Mouse (Mus musculus) CD4-positive, CD25-positive, alpha-beta regulatory T cell, adult 2 months (primary cell): Measurements from ENCODE around the gene Nedd4.

ENCODE experiments used
- DNase-seq: peaks from one replicate; pipeline ENCODE4 v3.0.0-alpha.2; 2012; ENCODE audit warnings: low read depth, low spot score

Nedd4 gene

DNA sequence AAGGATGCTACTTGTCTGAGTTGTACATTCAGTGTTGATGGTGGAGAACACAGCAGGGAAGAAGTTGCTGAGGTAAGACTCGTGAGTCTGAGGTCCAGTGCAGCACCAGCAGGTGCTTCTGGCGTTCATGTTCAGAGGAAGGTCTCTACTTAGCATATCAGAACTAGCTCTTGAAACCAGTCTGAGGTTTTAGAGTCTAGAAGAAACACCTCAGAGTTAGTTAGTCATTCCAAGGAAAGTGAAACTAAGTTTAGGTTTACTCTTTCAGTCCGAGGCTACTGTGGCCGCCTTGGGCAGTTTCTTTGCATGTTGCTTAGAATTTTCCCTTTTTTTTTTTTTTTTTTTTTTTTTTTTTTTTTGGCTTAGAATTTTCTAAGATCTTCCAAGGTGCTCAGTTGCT lies 16.6 kb downstream of the Nedd4 start:
- peak; percentile 15 for DNase-seq

DNA sequence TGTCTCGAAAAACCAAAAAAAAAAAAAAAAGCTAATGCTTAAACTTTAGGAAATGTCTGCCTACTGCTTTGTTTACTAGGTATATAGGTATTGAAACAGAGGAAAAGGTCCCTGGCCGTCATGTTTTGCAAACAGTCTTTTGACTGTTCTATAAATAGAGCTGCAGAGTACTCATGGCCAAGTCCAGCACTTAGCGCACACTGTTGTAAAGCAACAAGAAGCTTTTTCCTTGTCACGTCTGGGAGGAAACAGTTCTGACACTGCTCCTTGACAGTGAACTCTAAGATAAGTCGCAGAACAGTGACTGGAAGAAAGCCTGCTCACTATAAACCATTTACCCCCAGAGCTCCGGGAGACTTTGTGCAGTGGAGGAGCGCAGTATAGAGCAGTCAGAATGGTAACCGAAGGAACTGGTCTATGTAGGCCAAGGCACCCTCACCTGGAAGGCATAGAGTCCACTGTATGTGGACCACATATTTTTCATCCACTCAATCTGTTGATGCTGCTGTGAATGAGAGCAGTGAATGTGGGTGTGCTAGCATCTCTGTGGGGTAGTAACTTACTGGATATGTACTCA lies 19.6 kb downstream of the Nedd4 start:
- DNase-seq: no peak

DNA sequence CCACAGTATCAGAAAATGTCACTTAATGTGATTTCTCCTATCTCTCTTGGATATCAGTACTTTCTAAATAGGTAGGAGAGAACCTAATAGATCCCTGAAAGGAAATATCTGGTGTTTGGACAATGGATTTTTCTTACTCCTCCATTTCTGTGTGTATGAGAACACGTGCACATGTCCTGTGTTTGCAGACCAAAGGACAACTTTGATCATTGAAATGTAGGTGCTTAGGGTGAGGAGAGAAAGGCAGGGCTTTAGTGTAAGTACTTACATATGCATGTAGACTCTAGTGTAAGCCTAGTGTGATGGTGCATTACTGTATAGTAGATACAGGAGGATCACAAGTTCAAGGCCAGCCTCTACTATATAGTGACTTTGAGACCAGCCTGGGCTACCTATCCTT lies 21.1 kb downstream of the Nedd4 start:
- DNase-seq: no peak

DNA sequence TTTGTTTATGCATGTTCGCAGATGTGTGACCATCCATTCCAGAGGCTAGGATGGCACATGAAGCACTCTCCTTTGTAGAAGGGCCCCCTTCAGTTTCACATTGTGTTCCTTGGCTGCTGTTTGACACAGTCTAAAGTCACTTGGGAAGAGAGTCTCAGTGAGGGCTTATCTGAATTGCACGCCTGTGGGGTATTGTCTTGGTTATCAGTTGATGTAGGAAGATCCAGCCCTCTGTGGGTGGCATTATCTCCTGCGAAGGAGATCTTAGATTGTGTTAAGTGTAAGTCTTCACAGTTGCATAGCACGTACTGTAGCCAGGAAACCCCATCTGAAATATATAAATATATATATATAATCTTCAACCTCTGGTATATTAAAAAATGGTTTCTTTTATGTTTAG lies 23.1 kb downstream of the Nedd4 start:
- DNase-seq: no peak

DNA sequence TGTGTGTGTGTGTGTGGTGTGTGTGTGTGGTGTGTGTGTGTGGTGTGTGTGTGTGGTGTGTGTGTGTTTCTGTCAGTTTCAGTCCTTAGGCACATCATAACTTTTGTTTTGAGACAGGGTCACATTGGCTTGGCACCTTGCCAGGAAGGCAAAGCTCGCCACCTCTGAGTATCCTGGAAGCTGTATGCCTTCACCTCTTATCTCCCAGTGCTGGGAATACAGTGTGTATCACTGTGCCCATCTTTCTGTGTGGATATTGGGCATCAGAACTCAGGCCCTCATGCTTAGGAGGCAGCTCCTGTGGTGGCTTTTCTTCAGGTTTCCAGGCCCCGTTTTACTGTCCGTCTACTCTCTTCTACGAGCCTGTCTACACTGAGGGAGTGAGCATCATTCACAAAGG lies 24.4 kb downstream of the Nedd4 start:
- DNase-seq: no peak

DNA sequence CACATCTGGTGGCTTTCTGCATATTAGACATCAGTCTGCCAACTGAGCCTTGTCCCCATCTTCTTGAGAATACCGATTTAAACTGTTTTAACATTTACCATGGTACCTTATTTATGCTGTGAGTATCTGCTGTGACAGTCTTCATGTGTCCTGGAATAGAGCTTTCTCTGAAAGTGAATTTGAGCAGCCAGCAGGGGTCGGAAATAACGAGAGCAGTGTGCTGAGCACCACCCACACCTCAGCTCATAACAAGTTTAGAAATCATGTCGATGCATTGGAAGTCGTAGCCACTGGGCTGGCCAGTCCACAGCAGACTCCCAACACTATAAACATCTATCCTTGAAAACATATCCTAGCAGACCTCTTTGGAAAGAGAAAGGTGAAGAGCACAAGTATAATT lies 27.4 kb downstream of the Nedd4 start:
- DNase-seq: no peak

DNA sequence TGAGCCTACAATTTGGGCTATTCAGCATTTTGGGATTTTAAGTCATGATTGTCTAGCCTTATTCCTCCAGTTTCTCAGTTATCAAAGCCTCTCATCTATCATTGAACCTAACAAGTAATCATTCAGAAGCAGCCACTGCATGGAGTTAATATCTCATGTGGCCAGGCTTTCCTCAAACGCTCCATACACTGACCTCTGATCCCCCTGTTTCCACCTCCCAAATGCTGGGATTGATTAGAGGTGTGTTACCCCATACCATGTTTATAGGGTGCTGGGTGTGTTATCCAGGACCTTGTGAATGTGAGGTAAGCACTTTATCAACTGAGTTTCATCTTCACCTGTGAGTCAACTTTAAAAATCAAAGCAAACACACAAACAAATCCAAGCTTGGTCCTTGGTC lies 28.7 kb downstream of the Nedd4 start:
- no peak for DNase-seq

DNA sequence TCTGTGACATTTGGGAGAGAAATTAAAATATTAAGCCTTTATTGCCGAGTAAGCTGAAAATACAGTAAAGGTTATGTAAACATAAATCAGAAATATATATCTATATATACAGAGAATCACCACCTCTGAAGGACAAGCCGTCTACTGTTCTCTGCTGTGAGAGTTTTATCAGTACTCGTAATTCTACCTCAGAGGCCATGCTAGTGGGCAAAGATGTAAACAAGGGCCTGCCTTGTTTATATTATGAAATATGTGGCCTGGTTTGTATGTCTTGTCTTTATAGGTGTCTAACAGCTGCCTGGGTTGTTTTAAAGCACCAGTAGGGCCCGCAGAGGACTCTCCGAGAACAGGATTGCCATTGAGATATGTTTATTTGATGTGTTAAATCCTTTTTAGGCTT lies 29.8 kb downstream of the Nedd4 start:
- no peak for DNase-seq

DNA sequence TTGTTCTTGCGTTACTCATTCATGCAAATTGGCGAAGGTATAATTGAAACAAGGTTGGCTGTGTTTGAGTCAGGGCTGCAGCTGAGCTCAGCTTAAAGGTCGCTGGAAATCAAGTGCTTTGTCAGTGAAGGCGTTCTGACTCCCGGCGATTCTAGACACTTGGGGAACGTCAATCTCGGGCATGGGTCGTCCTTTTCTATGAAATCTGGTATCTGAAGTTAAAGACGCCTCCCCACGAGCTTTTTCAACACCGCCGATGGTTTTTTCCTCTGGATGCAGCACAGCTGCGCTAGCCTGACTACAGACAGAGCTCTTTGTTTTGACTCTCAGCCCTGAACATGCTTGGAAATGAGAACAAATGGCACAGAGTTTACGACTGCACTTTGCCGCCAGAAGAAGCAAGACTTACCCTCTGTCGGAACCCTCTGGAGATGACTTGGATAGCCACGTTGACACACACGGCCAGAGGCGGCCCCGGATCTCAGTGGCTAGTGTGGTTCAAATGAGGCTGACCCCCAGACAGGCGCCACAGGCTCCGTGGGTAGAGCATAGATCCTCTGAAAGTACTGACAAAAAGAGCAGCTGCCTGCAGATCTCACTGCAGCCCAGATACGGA lies 31.0 kb downstream of the Nedd4 start:
- no peak for DNase-seq

DNA sequence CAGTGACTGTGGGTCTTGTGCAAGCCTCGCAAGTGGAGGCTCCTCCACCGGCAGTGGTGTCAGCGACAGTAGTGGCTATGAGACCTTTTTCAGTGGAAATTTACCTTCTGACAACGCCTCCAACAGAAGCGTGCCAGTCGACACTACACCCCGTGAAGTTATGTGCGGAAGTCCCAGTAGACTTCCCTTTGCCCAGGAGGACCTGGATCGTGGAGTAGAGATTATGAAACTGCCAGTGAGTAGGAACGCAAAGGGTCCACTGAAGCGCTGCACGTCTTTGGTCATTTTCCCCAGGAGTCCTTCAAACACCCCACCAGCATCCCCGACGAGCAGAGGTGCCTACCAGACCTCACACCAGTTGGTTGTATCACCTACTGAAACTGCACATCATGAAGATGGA lies 31.7 kb downstream of the Nedd4 start:
- DNase-seq: no peak

DNA sequence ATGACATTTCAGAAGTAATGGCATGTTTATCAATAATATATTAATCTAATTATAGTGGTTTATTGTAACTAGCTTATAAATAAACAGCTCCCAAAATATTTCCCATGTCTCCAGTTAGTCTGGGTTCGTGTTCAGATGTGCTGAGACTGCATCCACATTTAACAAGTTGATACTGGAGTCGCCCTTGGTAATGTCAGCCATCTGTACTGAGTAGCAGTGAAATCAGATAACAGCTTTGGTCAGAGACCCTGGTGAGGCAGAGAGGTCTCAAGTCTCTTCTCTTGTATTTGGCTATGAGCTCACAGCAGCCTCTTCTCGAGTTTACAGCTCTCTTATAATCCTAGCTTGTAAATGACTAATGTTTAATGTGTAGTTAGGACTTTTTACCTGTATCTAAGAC lies 34.4 kb downstream of the Nedd4 start:
- DNase-seq: no peak

DNA sequence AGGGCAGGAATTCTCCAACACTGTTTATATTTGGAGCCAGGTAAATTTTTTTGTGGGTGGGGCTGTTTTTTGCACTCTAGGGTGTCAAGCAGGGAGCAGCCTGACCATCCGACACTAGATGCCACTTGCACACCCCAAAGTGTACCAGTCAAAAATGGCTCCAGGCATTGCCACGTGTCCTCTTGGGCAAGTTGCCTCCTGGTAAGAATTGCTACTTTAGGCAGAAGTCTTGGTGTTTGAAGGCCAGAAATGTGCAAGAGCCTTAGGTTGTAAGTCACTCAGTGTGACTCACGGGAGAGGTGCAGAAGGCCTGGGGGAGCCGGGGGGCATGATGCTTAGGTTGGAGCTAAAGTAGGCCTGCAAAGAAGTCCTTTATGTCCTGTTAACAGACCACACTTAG lies 35.6 kb downstream of the Nedd4 start:
- no peak for DNase-seq

DNA sequence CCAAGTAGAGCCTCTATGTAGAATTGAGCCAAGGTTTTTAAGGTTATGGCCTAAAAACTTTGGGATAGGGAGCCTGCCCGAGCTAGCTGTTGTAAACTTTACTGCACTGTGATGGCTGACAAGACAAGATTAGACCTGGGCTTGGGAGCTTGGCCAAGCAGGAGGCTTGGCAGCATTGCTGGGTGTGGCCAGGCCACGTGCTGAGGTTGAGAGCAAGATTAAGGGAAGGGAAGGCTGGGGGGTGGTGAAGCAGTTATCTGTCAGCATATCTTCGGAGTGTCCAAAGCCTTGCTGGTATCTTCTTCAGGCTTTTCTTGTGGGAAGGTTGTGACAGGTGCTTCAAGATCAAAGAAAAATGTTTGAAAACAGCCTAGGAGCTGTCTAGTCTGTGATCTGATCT lies 37.6 kb downstream of the Nedd4 start:
- no peak for DNase-seq

DNA sequence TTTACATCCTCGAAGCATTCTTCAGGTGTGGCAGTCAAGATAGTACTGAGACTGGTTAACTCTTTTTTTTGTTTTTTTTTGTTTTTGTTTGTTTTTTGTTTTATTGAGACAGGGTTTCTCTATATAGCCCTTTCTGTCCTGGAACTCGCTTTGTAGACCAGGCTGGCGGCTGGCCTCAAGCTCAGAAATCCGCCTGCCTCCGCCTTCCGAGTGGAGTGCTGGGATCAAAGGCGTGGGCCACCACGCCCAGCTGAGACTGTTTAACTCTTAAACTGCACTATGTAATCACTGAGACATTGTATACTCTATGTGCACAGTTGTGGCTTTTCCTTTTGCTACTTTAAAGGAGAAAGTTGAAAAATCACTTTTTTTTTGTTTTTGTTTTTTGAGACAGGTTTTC lies 39.3 kb downstream of the Nedd4 start:
- no peak for DNase-seq

DNA sequence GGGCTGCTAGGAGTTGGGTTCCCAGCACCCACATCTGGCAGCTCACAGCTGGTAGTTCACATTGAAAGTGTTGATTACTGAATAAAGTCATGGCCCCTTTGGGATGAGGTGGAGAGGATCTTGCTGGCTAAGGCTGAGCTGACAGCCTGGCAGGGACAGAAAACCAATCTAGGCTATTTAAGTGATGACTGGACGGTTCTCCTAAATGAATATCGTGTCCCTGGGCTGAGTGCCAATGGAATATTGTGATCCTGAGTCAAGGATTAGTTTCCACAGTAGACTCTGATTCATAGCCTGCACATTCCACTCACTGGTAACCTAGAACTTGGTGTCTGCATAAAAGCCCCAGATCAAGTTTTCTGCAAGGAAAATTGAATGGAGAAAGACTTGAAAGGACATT lies 39.9 kb downstream of the Nedd4 start:
- no peak for DNase-seq

DNA sequence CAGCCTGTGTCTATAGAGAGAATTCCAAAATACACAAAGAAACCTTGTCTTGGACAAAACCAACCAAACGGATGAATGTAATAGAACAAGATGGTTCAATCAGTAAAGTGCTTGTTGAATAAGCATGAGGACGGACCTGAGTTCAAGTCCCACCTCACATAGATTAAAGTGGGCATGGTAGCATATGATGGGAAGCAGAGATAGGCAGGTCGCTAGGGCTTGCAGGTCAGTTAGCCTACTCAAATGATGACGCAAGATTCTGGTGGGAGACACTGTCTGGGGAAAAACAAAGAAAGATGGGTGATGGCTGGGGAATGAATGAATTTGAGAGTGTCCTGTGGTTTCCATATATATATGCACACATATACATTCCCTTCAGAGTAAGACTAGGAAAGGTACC lies 41.0 kb downstream of the Nedd4 start:
- no peak for DNase-seq

DNA sequence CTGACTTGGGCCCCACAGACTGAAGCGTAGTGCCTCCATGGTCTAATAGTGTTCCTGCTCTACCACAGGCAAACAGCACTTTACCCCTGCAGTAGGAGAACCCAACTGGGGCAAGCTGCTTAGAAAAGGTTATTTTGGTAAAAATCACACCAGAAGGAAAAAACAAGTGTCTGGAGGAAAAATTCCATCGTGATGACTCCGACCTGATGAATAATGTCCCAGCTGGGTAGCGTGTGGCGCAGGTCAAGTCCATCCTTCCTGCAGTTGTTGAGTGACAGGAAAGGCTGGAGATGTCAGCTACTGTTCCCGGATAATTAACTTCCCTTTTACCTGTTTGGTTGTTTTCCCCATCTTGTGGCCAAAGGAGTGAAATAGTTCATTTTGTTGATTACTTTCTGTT lies 41.6 kb downstream of the Nedd4 start:
- no peak for DNase-seq

DNA sequence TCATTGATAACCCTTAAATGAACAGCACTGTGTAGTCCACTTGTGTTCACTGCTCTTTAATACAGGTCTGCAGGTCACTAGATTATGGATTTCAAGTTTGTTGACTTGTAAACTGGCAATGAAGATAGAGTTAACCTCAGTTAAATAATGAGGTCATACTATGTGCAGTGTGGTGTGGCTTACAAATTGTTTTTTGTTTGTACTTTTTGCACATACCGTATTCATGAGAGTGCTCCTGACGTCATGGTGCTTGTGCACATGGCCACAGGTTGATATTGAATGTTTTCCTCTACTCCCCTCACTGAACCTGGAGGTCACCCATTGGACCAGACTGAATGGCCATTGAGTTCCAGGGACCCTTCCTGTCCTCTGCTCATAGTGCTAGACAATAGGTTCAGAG lies 43.1 kb downstream of the Nedd4 start:
- DNase-seq: no peak

DNA sequence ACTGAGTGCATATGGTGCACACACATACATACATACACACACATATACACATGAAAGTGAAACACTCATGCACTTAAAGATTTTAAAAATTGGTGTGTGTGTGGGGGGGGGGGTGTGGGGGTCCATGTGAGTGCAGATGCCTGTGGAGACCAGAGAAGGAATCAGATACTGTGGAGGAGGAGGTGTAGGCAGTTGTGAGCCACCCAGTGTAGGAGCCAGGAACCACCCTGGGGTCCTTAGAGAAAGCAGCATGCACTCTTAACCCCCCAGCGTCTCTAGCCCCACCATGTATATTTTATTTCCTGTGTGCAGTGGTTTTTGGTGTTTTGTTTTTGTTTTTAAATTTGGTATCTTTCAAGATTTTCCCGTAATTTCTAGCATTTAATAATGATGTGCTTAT lies 45.9 kb downstream of the Nedd4 start:
- no peak for DNase-seq

DNA sequence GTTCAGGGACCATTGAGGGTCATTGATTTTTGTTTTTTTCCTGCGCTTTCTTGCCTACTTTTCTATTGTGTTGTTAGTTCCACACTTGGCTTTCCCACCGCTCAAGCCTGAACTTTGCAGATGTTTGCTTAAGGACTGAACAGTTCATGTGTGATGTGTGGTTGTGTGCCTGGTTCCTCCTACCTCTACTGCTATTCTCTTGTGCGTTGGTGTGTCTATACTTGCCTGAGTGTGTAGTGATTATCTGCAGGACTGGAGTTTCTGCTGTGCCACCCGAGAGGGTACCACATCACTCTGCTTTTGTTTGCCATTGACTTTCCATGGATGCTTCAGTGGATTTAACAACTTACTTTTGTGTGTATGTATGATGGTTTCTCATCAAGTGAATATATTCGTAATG lies 46.5 kb downstream of the Nedd4 start:
- no peak for DNase-seq

DNA sequence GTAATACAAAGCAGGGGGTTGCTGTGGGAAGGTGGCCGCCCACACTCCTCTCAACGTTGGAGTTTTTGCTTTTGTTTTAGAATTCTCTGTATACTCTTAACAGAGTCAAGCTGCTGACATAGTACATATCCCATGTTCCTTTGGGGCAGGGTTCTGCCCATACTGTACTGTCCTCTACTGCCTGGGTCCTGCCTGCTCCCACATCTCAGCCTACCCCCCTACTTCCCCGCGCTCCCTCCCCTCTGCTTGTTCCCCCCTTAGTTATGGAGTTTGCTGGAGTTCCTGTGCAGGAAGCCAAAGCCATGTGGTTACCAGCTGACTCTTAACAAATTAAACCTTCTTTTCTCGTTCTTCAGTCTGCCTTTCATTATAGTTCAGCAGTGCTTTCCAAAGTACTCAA lies 47.9 kb downstream of the Nedd4 start:
- no peak for DNase-seq

DNA sequence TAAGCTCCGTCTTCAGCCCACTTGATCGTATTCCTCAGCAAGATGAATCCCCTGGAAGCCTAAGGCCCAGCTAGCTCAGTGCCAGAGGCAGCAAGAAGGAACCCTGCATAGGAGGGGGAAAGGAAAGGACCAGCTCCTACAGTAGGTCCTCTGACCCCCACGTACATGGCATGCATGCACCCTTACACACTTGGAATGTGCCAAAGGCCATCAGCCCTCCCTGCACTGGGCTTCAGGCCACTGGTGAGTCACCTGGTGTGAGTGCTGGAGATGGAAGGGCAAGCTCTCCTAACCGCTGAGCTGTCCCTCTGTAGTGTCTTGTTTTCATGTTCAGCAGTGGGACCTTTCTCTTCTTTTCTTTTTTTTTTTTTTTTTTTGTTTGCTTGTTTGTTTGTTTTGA lies 52.8 kb downstream of the Nedd4 start:
- DNase-seq: no peak

DNA sequence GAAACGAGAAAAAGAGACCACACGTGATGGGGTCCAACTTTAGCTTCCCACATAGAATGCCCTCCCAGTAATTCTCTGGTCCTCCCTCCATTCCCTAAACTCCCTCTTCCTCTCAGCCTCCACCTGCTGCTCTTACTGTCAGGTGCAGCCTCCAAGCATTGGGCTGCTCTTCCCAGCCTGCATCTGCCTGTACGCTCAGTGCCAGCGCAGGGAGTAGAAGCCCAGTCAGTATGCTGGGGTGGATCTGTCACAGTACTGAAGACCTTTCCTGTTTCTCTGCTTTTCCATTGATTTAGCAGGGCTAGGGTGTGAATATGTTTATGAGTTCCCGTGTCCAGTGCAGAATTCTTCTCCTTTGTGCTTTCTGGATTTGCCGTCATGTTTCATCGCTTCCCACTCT lies 54.1 kb downstream of the Nedd4 start:
- no peak for DNase-seq

DNA sequence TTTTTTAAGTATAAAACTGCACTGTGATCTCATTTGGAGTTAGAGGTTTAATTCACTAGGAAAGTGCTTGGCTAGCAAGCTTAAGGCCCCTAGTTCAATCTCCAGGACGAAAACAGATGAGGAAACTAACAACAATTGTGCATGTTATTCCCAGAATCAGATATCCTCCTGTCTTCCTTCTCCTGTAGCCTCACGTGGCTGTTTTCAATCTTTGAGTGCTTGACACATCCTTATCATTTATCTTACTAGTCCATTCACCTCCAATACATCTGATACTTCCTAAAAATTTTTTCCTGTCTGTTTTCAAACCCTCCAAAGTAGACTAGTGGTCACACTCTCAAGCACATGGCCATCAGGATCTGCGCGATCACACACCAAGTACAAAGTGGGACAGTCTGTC lies 57.0 kb downstream of the Nedd4 start:
- no peak for DNase-seq
